Mouse (Mus musculus): ENCODE results near the gene Gm5800. TPM values are rescaled to one million over a fixed set of nuclear protein-coding genes. Genes with fewer than 3 reads are reported as not detected.
"Not testable (repeated sequence)": the region's sequence is repeated elsewhere in the genome, so short reads cannot be mapped to it uniquely, and the experiment has no call there.

Gm5800 gene
- not detected in 2 replicates for total RNA-seq (2014; fragmentation: Nextera tagmentation)
- not detected in 2 replicates for total RNA-seq (2017)

DNA sequence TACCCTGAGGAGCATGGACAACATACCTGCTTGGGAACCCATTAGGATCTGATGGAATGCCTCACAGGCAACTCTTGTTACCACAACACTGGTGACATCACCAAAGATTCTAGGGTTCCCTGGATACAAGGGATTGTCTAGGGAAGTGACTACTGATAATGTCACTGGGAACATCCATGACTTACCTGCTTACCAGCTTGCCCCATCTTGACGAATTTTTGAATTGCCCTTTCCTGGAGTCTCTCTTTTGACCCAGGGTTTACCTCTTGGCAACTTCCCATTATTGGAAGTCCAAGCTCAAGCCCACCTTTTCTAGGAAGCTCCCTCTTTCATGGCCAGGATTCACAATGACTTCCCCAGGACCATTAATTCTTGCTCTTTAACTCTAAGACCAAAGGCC is at the start of gene Gm5800:
Gene Gm5800 (minus strand): TSS at position 101 of the 400 bp plus-strand sequence.
- no peak for ATAC-seq (replicated peaks; ENCODE audit: low FRiP score, low TSS enrichment, poor library complexity, severe bottlenecking)

DNA sequence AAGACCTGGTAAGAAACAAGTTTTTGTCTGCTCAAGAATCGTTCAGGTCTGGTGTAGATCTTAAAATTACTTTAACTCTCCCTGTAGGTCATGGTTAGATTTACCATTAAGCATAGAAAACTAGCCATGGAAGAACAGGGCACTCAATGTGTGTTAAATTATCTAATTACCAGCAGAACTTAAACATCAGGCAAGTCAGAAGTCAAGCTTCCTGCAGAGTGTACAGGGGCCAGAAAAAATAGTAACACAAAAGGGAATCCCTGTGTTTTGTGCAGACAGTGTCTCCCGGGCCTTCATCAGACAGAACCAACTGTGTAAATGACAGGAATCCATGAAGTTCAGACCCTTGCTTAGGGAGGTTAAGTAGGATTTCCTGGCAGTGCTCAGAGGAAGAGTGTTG is 39.0 kb upstream of the Gm5800 start:
- no peak for ATAC-seq (replicated peaks; ENCODE audit: low FRiP score, low TSS enrichment, poor library complexity, severe bottlenecking)

DNA sequence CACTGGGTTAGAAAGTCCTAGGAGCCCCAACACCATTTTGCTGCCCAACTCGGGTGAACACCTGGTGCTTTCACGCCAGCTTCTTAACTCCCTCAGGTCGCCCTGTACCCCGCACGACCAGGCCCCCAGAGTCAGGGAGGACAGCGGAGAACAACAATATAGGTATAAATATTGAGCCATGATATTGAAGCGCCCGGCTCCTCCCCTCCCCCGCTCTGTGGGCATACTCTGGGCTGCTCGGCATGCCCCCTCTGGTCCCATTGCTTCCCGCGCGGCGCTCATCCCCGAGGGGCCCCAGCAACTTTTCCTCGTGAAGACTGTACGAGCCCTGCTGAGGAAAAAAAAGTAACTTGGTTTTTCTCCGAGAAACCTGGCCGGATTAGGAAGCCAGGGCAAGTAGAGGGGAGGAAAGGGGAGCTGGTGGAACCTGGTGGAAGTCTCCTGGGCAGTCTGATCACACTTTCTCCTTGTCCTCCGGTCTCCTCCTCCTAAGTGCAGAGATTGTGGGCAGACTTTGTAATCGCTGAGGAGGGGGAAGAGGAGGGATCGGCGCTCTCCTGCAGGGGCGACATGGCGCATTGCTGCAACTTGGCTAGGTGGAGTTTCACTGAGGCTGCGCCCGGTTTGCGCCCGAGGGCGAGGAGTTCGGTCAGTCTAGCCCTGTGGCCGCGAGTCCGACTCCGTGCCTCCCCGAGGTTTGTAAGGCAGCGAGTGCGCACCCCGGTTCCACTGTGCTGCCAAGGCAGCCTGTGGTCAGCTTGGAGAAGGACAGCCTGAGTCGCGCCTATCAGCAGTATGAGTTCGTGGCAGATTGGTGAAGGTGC is 23.6 kb upstream of the Gm5800 start:
- ATAC-seq (replicated peaks; ENCODE audit: low FRiP score, low TSS enrichment, poor library complexity, severe bottlenecking): no peak

- no peak for ATAC-seq (replicated peaks; ENCODE audit: low FRiP score, low TSS enrichment, poor library complexity, severe bottlenecking)
Observed at GRCm38 (mm10) chr14:51739150-51739993, 22.4 kb upstream of the Gm5800 start.

- no peak for ATAC-seq (replicated peaks; ENCODE audit: low FRiP score, low TSS enrichment, poor library complexity, severe bottlenecking)
Observed at GRCm38 (mm10) chr14:51738411-51739149, 21.6 kb upstream of the Gm5800 start.

GRCm38 (mm10) chr14:51737967-51738366 is 21.0 kb upstream of the Gm5800 start:
- ATAC-seq (replicated peaks; ENCODE audit: low FRiP score, low TSS enrichment, poor library complexity, severe bottlenecking): no peak

DNA sequence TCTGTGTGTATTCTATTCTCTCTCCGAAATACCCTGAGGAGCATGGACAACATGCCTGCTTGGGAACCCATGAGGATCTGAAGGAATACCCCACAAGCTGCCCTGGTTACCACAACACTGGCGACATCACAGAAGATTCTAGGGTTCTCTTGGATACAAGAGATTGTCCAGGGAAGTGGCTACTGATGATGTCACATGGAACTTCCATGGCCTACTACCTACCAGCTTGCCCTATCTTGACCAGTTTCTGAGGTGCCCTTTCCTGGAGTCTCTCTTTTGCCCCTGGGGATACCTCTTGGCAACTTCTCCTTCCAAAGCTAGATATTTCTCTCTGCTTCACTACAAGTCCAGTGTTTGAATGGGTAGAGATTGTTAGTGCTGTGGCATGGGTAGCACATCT is 21.6 kb downstream of the Gm5800 start, which contains the start of gene Gm17079:
Gene Gm17079 (minus strand): TSS at position 101 of the 400 bp plus-strand sequence.
- not testable (repeated sequence) for ATAC-seq (replicated peaks; ENCODE audit: low FRiP score, low TSS enrichment, poor library complexity, severe bottlenecking)

DNA sequence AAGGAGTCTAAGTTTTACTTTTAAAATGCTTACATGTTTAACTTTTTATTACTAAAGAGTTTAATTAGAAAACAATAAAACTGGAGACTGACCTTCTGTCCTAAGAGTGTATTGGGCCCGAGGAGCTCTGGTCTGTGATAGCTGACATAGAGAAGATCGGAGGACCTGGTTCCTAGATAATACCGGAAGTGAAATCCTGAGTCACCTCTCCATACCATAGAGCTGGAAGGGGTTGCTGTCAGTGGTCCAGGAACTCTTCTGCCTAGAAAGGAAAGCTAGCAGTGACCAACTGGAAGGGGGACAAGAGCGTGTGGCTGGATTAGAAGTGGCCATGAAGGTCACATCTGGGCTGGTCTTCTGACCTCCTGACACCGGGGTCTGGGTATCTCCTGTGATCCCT is 39.7 kb downstream of the Gm5800 start:
- ATAC-seq (replicated peaks; ENCODE audit: low FRiP score, low TSS enrichment, poor library complexity, severe bottlenecking): no peak

Other genes starting within 250 kb of the Gm5800 start
- not detected in 2 replicates for gene Gm5622, start 164.4 kb downstream of the Gm5800 start, total RNA-seq (2014; fragmentation: Nextera tagmentation)
- gene Gm5622, start 164.4 kb downstream of the Gm5800 start, total RNA-seq (2017): not detected in 2 replicates
- not detected in 2 replicates for gene Gm17175, start 143.1 kb downstream of the Gm5800 start, total RNA-seq (2014; fragmentation: Nextera tagmentation)
- gene Gm17175, start 143.1 kb downstream of the Gm5800 start, total RNA-seq (2017): not detected in 2 replicates
- not detected in 2 replicates for gene Gm17174, start 125.0 kb downstream of the Gm5800 start, total RNA-seq (2014; fragmentation: Nextera tagmentation)
- gene Gm17174, start 125.0 kb downstream of the Gm5800 start, total RNA-seq (2017): not detected in 2 replicates
- gene Gm17078, start 105.9 kb downstream of the Gm5800 start, total RNA-seq (2014; fragmentation: Nextera tagmentation): not detected in 2 replicates
- gene Gm17078, start 105.9 kb downstream of the Gm5800 start, total RNA-seq (2017): not detected in 2 replicates
- gene Gm4181, start 81.5 kb downstream of the Gm5800 start, total RNA-seq (2014; fragmentation: Nextera tagmentation): not detected in 2 replicates
- gene Gm4181, start 81.5 kb downstream of the Gm5800 start, total RNA-seq (2017): not detected in 2 replicates
- not detected in 2 replicates for gene Gm17079, start 21.7 kb downstream of the Gm5800 start, total RNA-seq (2014; fragmentation: Nextera tagmentation)
- gene Gm17079, start 21.7 kb downstream of the Gm5800 start, total RNA-seq (2017): not detected in 2 replicates
- gene Ang4, start 56.4 kb upstream of the Gm5800 start, total RNA-seq (2014; fragmentation: Nextera tagmentation): not detected in 2 replicates
- not detected in 2 replicates for gene Ang4, start 56.4 kb upstream of the Gm5800 start, total RNA-seq (2017)
- not detected in 2 replicates for gene AY358078, start 82.9 kb upstream of the Gm5800 start, total RNA-seq (2014; fragmentation: Nextera tagmentation)
- not detected in 2 replicates for gene AY358078, start 82.9 kb upstream of the Gm5800 start, total RNA-seq (2017)
- gene Ear6, start 136.5 kb upstream of the Gm5800 start, total RNA-seq (2014; fragmentation: Nextera tagmentation): not detected in 2 replicates
- not detected in 2 replicates for gene Ear6, start 136.5 kb upstream of the Gm5800 start, total RNA-seq (2017)
- 23.4 and 33.9 TPM in 2 replicates for gene Mettl17, start 167.7 kb upstream of the Gm5800 start, total RNA-seq (2014; fragmentation: Nextera tagmentation)
- gene Mettl17, start 167.7 kb upstream of the Gm5800 start, total RNA-seq (2017): 9.5 and 13.7 TPM in 2 replicates
- gene Slc39a2, start 175.7 kb upstream of the Gm5800 start, total RNA-seq (2014; fragmentation: Nextera tagmentation): 0.69 and 1.4 TPM in 2 replicates
- not detected in 2 replicates for gene Slc39a2, start 175.7 kb upstream of the Gm5800 start, total RNA-seq (2017)
- 1.9 and 11.1 TPM in 2 replicates for gene Ndrg2, start 197.0 kb upstream of the Gm5800 start, total RNA-seq (2014; fragmentation: Nextera tagmentation)
- gene Ndrg2, start 197.0 kb upstream of the Gm5800 start, total RNA-seq (2017): 2.1 and 3.4 TPM in 2 replicates
- gene Tppp2, start 201.2 kb upstream of the Gm5800 start, total RNA-seq (2014; fragmentation: Nextera tagmentation): not detected in 2 replicates
- gene Tppp2, start 201.2 kb upstream of the Gm5800 start, total RNA-seq (2017): not detected in 2 replicates
- gene Rnase13, start 205.6 kb upstream of the Gm5800 start, total RNA-seq (2014; fragmentation: Nextera tagmentation): not detected in 2 replicates
- gene Rnase13, start 205.6 kb upstream of the Gm5800 start, total RNA-seq (2017): not detected in 2 replicates